Mouse (Mus musculus) embryonic fibroblast, embryonic 13.5 days (primary cell): ENCODE measurements around the gene Mrpl42. TPM values are rescaled to one million over a fixed set of nuclear protein-coding genes. Genes with fewer than 3 reads are reported as not detected.

ENCODE experiments used
- H3K27ac ChIP-seq: 2 replicates; pipeline ENCODE4 v1.5.1; 2012; ENCODE audit warnings: low read length, control low read depth, inconsistent platforms; ENCODE audit not compliant: insufficient read depth
- H3K4me1 ChIP-seq: 2 replicates; pipeline ENCODE4 v1.6.1; 2011; ENCODE audit warnings: low read length; ENCODE audit not compliant: control insufficient read depth, insufficient read depth
- H3K4me3 ChIP-seq: 2 replicates; pipeline ENCODE4 v1.5.1; 2011; ENCODE audit warnings: mild to moderate bottlenecking, control low read depth, low read length; ENCODE audit not compliant: insufficient read depth
- CTCF ChIP-seq: IDR thresholded peaks from 2 replicates; pipeline ENCODE4 v1.5.1; 2011; ENCODE audit warnings: mild to moderate bottlenecking, control low read depth, low read length, moderate library complexity, borderline replicate concordance; ENCODE audit not compliant: insufficient read depth
- POLR2A ChIP-seq: IDR thresholded peaks from 2 replicates; pipeline ENCODE4 v1.6.1; 2011; ENCODE audit warnings: low read depth, mild to moderate bottlenecking, control low read depth, low read length, moderate library complexity
- polyA plus RNA-seq: library from polyadenylated mRNA; stranded (reverse); fragments of >200 nt; gene quantifications from 2 replicates; pipeline ENCODE4 v1.2.4, GENCODE M21; 2011; ENCODE audit warnings: low read depth; ENCODE audit not compliant: missing spikeins, insufficient read length

Mrpl42 gene
- polyA plus RNA-seq, 1 experiment: 93.8 TPM

DNA sequence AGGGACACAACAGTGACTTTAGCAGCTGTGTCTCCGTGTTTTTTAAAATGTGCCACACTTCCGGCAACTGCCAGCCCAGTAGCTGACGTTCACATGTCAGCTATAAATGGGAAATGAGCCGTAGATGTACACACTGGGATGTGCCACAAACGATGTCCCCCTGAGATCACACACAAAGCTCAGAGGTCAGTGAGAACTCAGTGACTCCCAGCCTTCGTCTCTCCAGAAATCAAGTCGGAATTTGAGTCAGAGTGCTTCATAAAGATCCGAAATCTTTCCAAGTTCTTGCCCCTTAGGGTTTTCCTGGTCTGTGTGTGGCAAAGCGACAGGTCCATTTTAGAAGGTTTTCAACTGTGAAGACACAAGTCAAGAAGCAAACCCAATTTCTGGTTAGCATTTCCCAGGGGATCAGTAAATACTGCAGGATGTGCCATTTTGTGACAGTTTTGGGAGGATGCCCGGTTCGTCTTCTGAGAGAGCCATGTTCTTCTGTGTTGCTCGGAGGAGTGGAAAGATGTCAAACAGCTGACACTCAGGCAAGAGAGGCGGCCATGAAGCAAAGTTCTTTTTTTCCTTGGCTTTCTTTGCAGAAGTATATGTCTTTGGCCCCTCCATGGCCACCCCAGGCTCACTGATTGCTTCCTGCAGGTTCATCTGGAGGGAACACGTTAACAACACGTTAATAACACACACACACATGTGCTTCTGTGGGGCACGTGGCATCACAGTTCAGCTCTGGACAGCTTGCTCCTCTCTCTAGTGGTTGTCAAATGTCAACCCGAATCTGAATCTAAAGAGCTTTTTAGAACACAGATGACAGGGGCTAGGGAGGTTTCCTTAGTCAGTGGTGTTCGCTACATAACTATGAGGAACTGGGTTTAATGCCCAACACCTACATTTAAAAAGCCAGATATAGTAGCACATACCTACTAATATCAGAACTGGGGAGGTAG, 56.4 kb downstream of the Mrpl42 start:
- no peak overlapping the region for H3K27ac ChIP-seq
- no peaks in the 10 kb centered on the region for H3K4me1 ChIP-seq
- no peak overlapping the region for H3K4me3 ChIP-seq

GRCm38 (mm10) chr10:95442334-95442733, 59.4 kb downstream of the Mrpl42 start:
- Histone ChIP-seq H3K27ac (no peak overlapping the region), H3K4me3 (no peak overlapping the region), H3K4me1 (no peaks in the 10 kb centered on the region)
- no peak for TF ChIP-seq CTCF
- no peak for TF ChIP-seq POLR2A

More for the DNA sequence above, 56.4 kb downstream of the Mrpl42 start:
- no peak for TF ChIP-seq POLR2A
- TF ChIP-seq CTCF: no peak

GRCm38 (mm10) chr10:95440566-95440965, 61.2 kb downstream of the Mrpl42 start:
- TF ChIP-seq POLR2A (no peak), CTCF (no peak)
- Histone ChIP-seq H3K27ac (no peak overlapping the region), H3K4me1 (no peaks in the 10 kb centered on the region), H3K4me3 (no peak overlapping the region)

GRCm38 (mm10) chr10:95439718-95440339, 61.9 kb downstream of the Mrpl42 start:
- Histone ChIP-seq H3K27ac (no peak overlapping the region), H3K4me3 (no peak overlapping the region), H3K4me1 (no peaks in the 10 kb centered on the region)
- TF ChIP-seq CTCF (no peak), POLR2A (no peak)

DNA sequence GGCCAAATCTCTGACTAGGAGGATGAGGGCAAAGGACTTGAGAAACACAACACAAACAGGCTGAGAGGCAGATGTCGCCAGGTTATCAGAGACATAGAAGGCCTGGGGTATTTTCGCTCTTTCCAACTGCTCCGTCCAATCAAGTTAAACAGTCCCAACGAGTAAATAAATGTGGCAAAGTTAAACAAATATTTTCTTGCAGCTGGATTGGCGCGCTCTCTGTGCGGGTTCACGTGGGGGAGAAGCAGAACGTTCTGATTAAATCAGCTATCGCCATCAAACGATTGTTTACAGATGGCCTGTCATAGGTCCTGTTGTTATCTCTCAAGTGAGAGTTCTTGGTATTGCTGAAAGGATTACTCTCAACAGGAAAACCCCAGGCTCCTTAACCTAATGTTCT, 62.8 kb downstream of the Mrpl42 start:
- Histone ChIP-seq H3K4me1 (no peaks in the 10 kb centered on the region), H3K4me3 (no peak overlapping the region), H3K27ac (no peak overlapping the region)
- TF ChIP-seq POLR2A (no peak), CTCF (no peak)

Other genes starting within 250 kb of the Mrpl42 start
- gene Cradd, start 177.8 kb downstream of the Mrpl42 start, polyA plus RNA-seq: 3.8 and 5.7 TPM in 2 replicates
- gene Socs2, start 84.8 kb downstream of the Mrpl42 start, polyA plus RNA-seq: 18.2 and 42.5 TPM in 2 replicates
- 167 and 200 TPM in 2 replicates for gene Ube2n, start 13.2 kb upstream of the Mrpl42 start, polyA plus RNA-seq
- gene Nudt4, start 62.2 kb upstream of the Mrpl42 start, polyA plus RNA-seq: 77.1 and 86.5 TPM in 2 replicates
- not detected in 2 replicates for gene Anapc15-ps, start 171.5 kb upstream of the Mrpl42 start, polyA plus RNA-seq